Mouse (Mus musculus) small intestine, adult 2 months (tissue): ENCODE measurements around the gene Arntl2. TPM values are rescaled to one million over a fixed set of nuclear protein-coding genes. Genes with fewer than 3 reads are reported as not detected.

ENCODE experiments used
- H3K27ac ChIP-seq: fragments of 200-500 bp; 2 replicates; pipeline ENCODE4 v1.5.1; 2012; ENCODE audit warnings: low read depth, low read length, control low read depth, inconsistent platforms; ENCODE audit not compliant: insufficient read depth
- H3K27me3 ChIP-seq: fragments of 200-500 bp; 2 replicates; pipeline ENCODE4 v1.6.1; 2012; ENCODE audit warnings: mild to moderate bottlenecking, moderate library complexity, low read length, inconsistent platforms; ENCODE audit not compliant: control insufficient read depth, insufficient read depth
- H3K36me3 ChIP-seq: fragments of 200-500 bp; 2 replicates; pipeline ENCODE4 v1.6.1; 2012; ENCODE audit warnings: mild to moderate bottlenecking, low read length, control low read depth, inconsistent platforms; ENCODE audit not compliant: control insufficient read depth, insufficient read depth
- H3K4me1 ChIP-seq: fragments of 200-500 bp; 2 replicates; pipeline ENCODE4 v1.6.1; 2012; ENCODE audit warnings: low read length, inconsistent platforms, mixed read lengths; ENCODE audit not compliant: control insufficient read depth, insufficient read depth, insufficient read length
- H3K4me3 ChIP-seq: fragments of 200-500 bp; 2 replicates; pipeline ENCODE4 v1.5.1; 2012; ENCODE audit warnings: low read depth, mild to moderate bottlenecking, control low read depth, inconsistent platforms, low read length, moderate library complexity
- CTCF ChIP-seq: fragments of 200-500 bp; IDR thresholded peaks from 2 replicates; pipeline ENCODE4 v1.5.1; 2012; ENCODE audit warnings: low read depth, mild to moderate bottlenecking, control low read depth, inconsistent platforms, low read length, moderate library complexity, mixed read lengths; ENCODE audit not compliant: insufficient replicate concordance, insufficient read length; ENCODE audit errors: extremely low read depth
- POLR2A ChIP-seq: fragments of 200-500 bp; IDR thresholded peaks from 2 replicates; pipeline ENCODE4 v1.6.1; 2012; ENCODE audit warnings: low read depth, mild to moderate bottlenecking, control low read depth, inconsistent platforms, low read length, moderate library complexity
- WGBS: fragments of 180-500 bp; shearing (Covaris S2); methylation state at CpG from one replicate; pipeline ENCODE4 v1.1.7; 2018; 5-methylcytosine and 5-hydroxymethylcytosine counted together
- polyA plus RNA-seq: library from polyadenylated mRNA; depleted of rRNA; stranded (reverse); fragments of >200 nt; gene quantifications from 2 replicates; pipeline ENCODE4 v1.2.3, GENCODE M21; 2012

Arntl2 gene
- polyA plus RNA-seq, 1 experiment = 0.65 TPM

GRCm38 (mm10) chr6:146824727-146825486 lies 29.1 kb downstream of the Arntl2 start:
- WGBS = 42% methylated on average over 16 of the region's 16 CpGs
- no peak overlapping the region for H3K27ac ChIP-seq
- no peak overlapping the region for H3K4me3 ChIP-seq
- peak; percentile 90 for TF ChIP-seq CTCF
- TF ChIP-seq POLR2A = no peak
- H3K36me3 ChIP-seq = no peaks in the 10 kb centered on the region
- no peaks in the 10 kb centered on the region for H3K4me1 ChIP-seq
- H3K27me3 ChIP-seq = no peaks in the 10 kb centered on the region

- no peak for TF ChIP-seq CTCF
- TF ChIP-seq POLR2A = no peak
- no peaks in the 10 kb centered on the region for H3K36me3 ChIP-seq
- no peak overlapping the region for H3K27ac ChIP-seq
- H3K27me3 ChIP-seq = no peaks in the 10 kb centered on the region
- no peaks in the 10 kb centered on the region for H3K4me1 ChIP-seq
- WGBS = 91% methylated on average over 1 of the region's 1 CpGs
- no peak overlapping the region for H3K4me3 ChIP-seq
Observed at GRCm38 (mm10) chr6:146825487-146825773, 29.6 kb downstream of the Arntl2 start.

GRCm38 (mm10) chr6:146831320-146831719 lies 35.5 kb downstream of the Arntl2 start:
- Histone ChIP-seq H3K27ac (no peak overlapping the region), H3K4me3 (no peak overlapping the region), H3K4me1 (no peaks in the 10 kb centered on the region; the same call in 1 of the 2 replicates), H3K36me3 (no peaks in the 10 kb centered on the region), H3K27me3 (no peaks in the 10 kb centered on the region)
- WGBS = 90% methylated on average over 12 of the region's 12 CpGs
- TF ChIP-seq CTCF = no peak

- no peaks in the 10 kb centered on the region for H3K36me3 ChIP-seq
- H3K4me1 ChIP-seq = no peaks in the 10 kb centered on the region; the same call in 1 of the 2 replicates
- no peak for TF ChIP-seq POLR2A
- peak; percentile 30; the same call in 1 of the 2 replicates for TF ChIP-seq CTCF
- 71% methylated on average over 6 of the region's 6 CpGs for WGBS
- H3K4me3 ChIP-seq = no peak overlapping the region
- H3K27ac ChIP-seq = no peak overlapping the region
- no peaks in the 10 kb centered on the region for H3K27me3 ChIP-seq
Observed at GRCm38 (mm10) chr6:146833485-146834314, 37.8 kb downstream of the Arntl2 start.

GRCm38 (mm10) chr6:146834342-146834741 lies 38.5 kb downstream of the Arntl2 start:
- H3K4me3 ChIP-seq = no peak overlapping the region
- no peak for TF ChIP-seq POLR2A
- 66% methylated on average over 3 of the region's 3 CpGs for WGBS

GRCm38 (mm10) chr6:146835784-146836183 lies 39.9 kb downstream of the Arntl2 start:
- Histone ChIP-seq H3K27ac (no peak overlapping the region), H3K27me3 (no peaks in the 10 kb centered on the region), H3K4me1 (no peaks in the 10 kb centered on the region; the same call in 1 of the 2 replicates), H3K36me3 (no peaks in the 10 kb centered on the region), H3K4me3 (no peak overlapping the region)
- no peak for TF ChIP-seq CTCF
- no peak for TF ChIP-seq POLR2A
- 19% methylated on average over 4 of the region's 4 CpGs for WGBS

More at GRCm38 (mm10) chr6:146834342-146834741, 38.5 kb downstream of the Arntl2 start:
- Histone ChIP-seq H3K27ac (no peak overlapping the region), H3K27me3 (no peaks in the 10 kb centered on the region), H3K4me1 (no peaks in the 10 kb centered on the region; the same call in 1 of the 2 replicates), H3K36me3 (no peaks in the 10 kb centered on the region)

- H3K27ac ChIP-seq = no peak overlapping the region
- H3K4me1 ChIP-seq = no peaks in the 10 kb centered on the region; the same call in 1 of the 2 replicates
- H3K27me3 ChIP-seq = no peaks in the 10 kb centered on the region
- WGBS = 67% methylated on average over 7 of the region's 7 CpGs
- no peak for TF ChIP-seq CTCF
- no peak for TF ChIP-seq POLR2A
- no peaks in the 10 kb centered on the region for H3K36me3 ChIP-seq
- no peak overlapping the region for H3K4me3 ChIP-seq
Observed at GRCm38 (mm10) chr6:146837316-146837715, 41.5 kb downstream of the Arntl2 start.
